15 mouse cellular contexts compared by ENCODE assay signal in genomic region chr8:3682435-3682834, GRCm38 (mm10). TPM values are rescaled to one million over a fixed set of nuclear protein-coding genes. Genes with fewer than 3 reads are reported as not detected.
"Had no signal": no experiment of that assay in that cellular context is flagged by ENCODE, and none has a peak within 500 bp of the region (broad histone marks: within the 10 kb centered on the region; RNA-seq: fewer than 3 reads in every experiment).

No protein-coding gene starts in this region.

- DNase-seq: kidney, adult 18-20 months; kidney, postnatal 10 days; kidney, postnatal 4 days; liver; lung, adult 2 months; lung, postnatal 36 days; midbrain, embryonic 14.5 days; thymus, postnatal 4 days had no signal

RNA-seq across cellular contexts. Expression of gene Fcor, which starts 10.3 kb away (rescaled TPM):
- total RNA-seq: neutrophil, adult 5-6 weeks had no signal

RNA-seq across cellular contexts. Expression of gene Fcer2a, which starts 11.5 kb away (rescaled TPM):
- total RNA-seq: layer of hippocampus, adult 2 months; layer of hippocampus, postnatal 25 days; left cerebral cortex, adult 2 months; left cerebral cortex, postnatal 25 days; megakaryocyte progenitor cell, adult 5-6 weeks had no signal

RNA-seq across cellular contexts. Expression of gene Mcemp1, which starts 16.9 kb away (rescaled TPM):
- total RNA-seq: layer of hippocampus, adult 2 months; layer of hippocampus, postnatal 25 days; left cerebral cortex, postnatal 25 days had no signal

RNA-seq across cellular contexts. Expression of gene Retn, which starts 26.9 kb away (rescaled TPM):
- total RNA-seq: megakaryocyte progenitor cell, adult 5-6 weeks; monocyte, adult 5-6 weeks had no signal
